Mouse (Mus musculus) embryonic facial prominence, embryonic 11.5 days (tissue): ENCODE measurements around the gene Hist1h4b. TPM values are rescaled to one million over a fixed set of nuclear protein-coding genes. Genes with fewer than 3 reads are reported as not detected.
"Not testable (repeated sequence)": the region's sequence is repeated elsewhere in the genome, so short reads cannot be mapped to it uniquely, and the experiment has no call there.

ENCODE experiments used
- ATAC-seq: fragments of 200-750 bp; cut with Nextera tagmentation; replicated peaks from 2 replicates; pipeline ENCODE4 v1.8.0; 2017; ENCODE audit warnings: low read depth; ENCODE audit not compliant: insufficient number of reproducible peaks, low FRiP score, low TSS enrichment
- DNase-seq: peaks from one replicate; pipeline ENCODE4 v3.0.0-alpha.2; 2015; ENCODE audit warnings: low spot score
- H3K27ac ChIP-seq: fragments of 300-500 bp; sonication (generic); replicated peaks from 2 replicates; pipeline ENCODE4 v1.5.1; 2014; ENCODE audit warnings: mild to moderate bottlenecking, low read depth, low read length, control low read depth
- H3K27me3 ChIP-seq: fragments of 300-500 bp; sonication (generic); 2 replicates; pipeline ENCODE4 v1.6.1; 2014; ENCODE audit warnings: mild to moderate bottlenecking, low read length, moderate library complexity, mixed read lengths; ENCODE audit not compliant: control insufficient read depth, insufficient read depth
- H3K36me3 ChIP-seq: fragments of 300-500 bp; sonication (generic); replicated peaks from 2 replicates; pipeline ENCODE4 v1.6.1; 2014; ENCODE audit warnings: low read depth, mild to moderate bottlenecking, low read length, moderate library complexity, mixed read lengths; ENCODE audit not compliant: control insufficient read depth, insufficient read depth
- H3K4me1 ChIP-seq: fragments of 300-500 bp; sonication (generic); 2 replicates; pipeline ENCODE4 v1.6.1; 2014; ENCODE audit warnings: low read length, mixed read lengths; ENCODE audit not compliant: control insufficient read depth, insufficient read depth
- H3K4me2 ChIP-seq: fragments of 300-500 bp; sonication (generic); 2 replicates; pipeline ENCODE4 v1.6.1; 2014; ENCODE audit warnings: low read depth, mild to moderate bottlenecking, control low read depth, low read length, moderate library complexity
- H3K4me3 ChIP-seq: fragments of 300-500 bp; sonication (generic); 2 replicates; pipeline ENCODE4 v1.5.1; 2014; ENCODE audit warnings: low read depth, low read length, control low read depth
- H3K9ac ChIP-seq: fragments of 300-500 bp; sonication (generic); replicated peaks from 2 replicates; pipeline ENCODE4 v1.6.1; 2014; ENCODE audit warnings: mild to moderate bottlenecking, control low read depth, low read length
- H3K9me3 ChIP-seq: fragments of 300-500 bp; sonication (generic); replicated peaks from 2 replicates; pipeline ENCODE4 v1.6.1; 2016; ENCODE audit warnings: mild to moderate bottlenecking, low read length, inconsistent platforms, mixed read lengths; ENCODE audit not compliant: control insufficient read depth
- WGBS: fragments of 180-500 bp; shearing (Covaris S2); extraction: QIAGEN DNeasy Blood & Tissue Kit; methylation state at CpG from one replicate; pipeline ENCODE4 v1.1.7; 2014; 5-methylcytosine and 5-hydroxymethylcytosine counted together
- polyA plus RNA-seq: library from polyadenylated mRNA; unstranded; fragments of >200 nt; fragmentation: Nextera tagmentation; extraction: Ambion mirVana; gene quantifications from 2 replicates; pipeline ENCODE4 v1.2.1, GENCODE M21; 2014

Hist1h4b gene
- polyA plus RNA-seq, 1 experiment from 2014 or later: 10.1 TPM

DNA sequence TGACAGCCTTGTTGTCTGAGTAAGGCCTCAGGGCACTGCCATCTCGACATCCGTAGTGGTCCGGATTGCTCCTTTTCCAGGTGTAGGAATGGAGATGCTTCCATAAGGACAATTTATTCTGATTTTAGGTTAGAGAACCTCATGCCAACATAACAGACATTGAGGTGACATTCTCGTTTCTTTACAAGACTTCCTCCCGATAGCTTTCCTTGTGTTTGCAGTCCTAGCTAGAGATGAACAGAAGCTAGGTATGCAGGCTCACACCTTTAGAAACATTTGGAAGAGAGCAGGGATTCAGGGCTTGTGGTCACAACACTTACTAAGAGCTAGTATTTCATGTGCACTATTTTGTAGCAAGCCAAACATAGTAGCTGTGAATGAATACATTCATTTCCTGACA lies 13.6 kb upstream of the Hist1h4b start:
- Histone ChIP-seq H3K27ac (no peak overlapping the region), H3K36me3 (no peaks in the 10 kb centered on the region), H3K4me1 (no peaks in the 10 kb centered on the region), H3K4me2 (no peak overlapping the region), H3K9me3 (no peaks in the 10 kb centered on the region), H3K9ac (no peak overlapping the region), H3K4me3 (no peak overlapping the region), H3K27me3 (no peaks in the 10 kb centered on the region)
- WGBS: 78% methylated on average over 5 of the region's 5 CpGs
- DNase-seq (no peak), ATAC-seq (no peak)

DNA sequence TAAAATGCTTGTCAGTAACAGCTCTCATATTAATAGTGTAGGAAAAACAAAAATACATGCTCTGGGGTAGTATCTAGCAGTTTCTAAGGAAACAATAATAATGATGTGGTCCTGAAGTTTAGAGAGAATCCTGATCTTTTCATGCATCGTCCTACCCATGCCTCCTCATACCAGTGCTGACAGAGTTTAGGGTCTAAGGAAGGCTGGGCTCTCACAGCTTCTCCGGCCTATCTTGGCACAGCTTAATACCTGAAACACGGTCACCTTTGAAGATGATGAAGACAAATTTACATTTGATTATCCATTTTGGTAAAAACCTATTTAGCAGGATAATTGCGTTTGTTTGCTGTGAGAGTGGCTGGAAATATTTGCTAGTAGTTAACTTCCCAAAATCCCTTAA lies 12.8 kb upstream of the Hist1h4b start:
- Histone ChIP-seq H3K4me1 (no peaks in the 10 kb centered on the region), H3K4me2 (peak overlapping the region; percentile 46; the same call in 1 of the 2 replicates), H3K36me3 (no peaks in the 10 kb centered on the region), H3K27ac (peak overlapping the region; percentile 99; the same call in 1 of the 2 replicates), H3K4me3 (peak overlapping the region; percentile 39), H3K27me3 (no peaks in the 10 kb centered on the region), H3K9me3 (no peaks in the 10 kb centered on the region), H3K9ac (peak overlapping the region; percentile 50)
- ATAC-seq (no peak), DNase-seq (peak; percentile 55)
- 39% methylated on average over 4 of the region's 4 CpGs for WGBS

DNA sequence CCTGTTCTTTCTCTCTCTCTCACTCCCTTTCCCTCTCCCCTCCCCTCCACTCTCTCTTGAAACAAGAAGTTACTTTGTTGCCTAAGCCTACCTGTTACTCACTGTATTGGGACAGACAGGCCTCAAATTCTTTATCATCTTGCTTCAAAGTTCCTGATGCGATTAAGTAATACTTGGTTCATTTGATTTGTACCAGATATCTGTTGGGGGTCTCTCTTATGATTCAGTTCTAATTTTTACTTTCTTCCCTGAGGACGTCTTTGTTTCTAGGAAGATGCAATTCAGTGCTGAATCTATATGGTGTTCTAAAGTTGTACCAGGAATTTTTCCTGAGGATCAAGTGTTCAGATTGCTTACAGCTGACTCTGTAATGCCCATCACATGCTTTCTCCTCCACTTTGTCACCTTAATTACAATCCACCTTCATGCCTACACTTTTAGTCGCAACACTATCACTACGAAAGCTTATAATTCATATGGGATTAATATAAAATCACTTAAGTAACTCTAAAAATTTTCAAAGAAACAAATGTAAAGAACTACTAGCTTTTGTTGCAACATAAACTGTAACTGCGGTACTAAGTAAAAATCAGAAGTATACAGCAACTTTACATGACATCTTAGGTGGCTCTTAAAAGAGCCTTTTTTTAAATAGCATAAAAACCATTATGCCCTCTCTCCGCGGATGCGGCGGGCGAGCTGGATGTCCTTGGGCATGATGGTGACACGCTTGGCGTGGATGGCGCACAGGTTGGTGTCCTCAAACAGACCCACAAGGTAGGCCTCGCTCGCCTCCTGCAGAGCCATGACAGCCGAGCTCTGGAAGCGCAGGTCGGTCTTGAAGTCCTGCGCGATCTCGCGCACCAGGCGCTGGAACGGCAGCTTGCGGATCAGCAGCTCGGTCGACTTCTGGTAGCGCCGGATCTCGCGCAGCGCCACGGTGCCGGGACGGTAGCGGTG lies 12.1 kb upstream of the Hist1h4b start:
- DNase-seq: peak; percentile 64
- no peak for ATAC-seq
- Histone ChIP-seq H3K4me2 (peak overlapping the region; percentile 49), H3K4me3 (peak overlapping the region; percentile 39), H3K9ac (peak overlapping the region; percentile 68), H3K27me3 (no peaks in the 10 kb centered on the region), H3K9me3 (no peaks in the 10 kb centered on the region), H3K27ac (peak overlapping the region; percentile 99), H3K4me1 (no peaks in the 10 kb centered on the region), H3K36me3 (no peaks in the 10 kb centered on the region)
- WGBS: 1% methylated on average over 13 of the region's 36 CpGs

DNA sequence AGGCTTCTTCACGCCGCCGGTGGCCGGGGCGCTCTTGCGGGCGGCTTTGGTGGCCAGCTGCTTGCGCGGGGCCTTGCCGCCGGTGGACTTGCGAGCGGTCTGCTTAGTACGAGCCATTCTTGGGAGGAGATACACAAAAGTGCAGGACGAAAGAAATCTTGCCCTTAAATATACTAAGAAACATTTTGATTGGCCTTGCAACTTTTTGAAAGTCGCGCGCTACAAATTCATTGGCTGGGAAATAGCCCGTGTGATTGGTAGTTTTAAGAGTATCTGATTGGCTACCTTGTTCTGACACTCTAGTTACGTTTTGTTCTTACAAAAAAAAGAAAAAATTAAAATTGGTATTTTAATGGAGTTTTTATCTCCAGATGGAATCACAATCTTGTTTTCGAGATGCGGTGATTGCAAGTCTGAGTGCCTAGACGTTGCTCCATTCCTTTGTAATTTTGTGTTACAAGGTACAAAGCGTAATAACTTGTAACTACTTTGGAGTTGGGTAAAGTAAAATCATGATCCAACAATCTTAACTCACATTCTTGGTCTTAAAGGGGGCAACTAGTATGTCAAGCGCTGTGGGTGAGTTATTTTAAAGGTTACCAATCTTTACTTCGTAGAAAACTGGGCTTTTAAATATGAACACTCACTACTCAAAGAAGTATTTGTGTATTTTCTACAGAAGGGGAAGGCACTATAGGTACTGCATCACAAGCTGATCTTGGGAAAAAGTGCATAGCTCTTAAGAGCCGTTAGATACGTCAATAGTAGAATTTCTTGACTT lies 11.2 kb upstream of the Hist1h4b start, which contains the start of gene Hist1h3c:
Hist1h3c (minus strand) TSS at position 222 of the 781 bp plus-strand sequence.
- Histone ChIP-seq H3K4me1 (no peaks in the 10 kb centered on the region), H3K36me3 (no peaks in the 10 kb centered on the region), H3K4me2 (peak within 1 kb of the TSS; percentile 49), H3K9ac (peak within 1 kb of the TSS; percentile 74), H3K4me3 (peak within 1 kb of the TSS; percentile 39), H3K27ac (peak within 1 kb of the TSS; percentile 99), H3K27me3 (no peaks in the 10 kb centered on the region), H3K9me3 (no peaks in the 10 kb centered on the region)
- peak; percentile 50; the same call in 1 of the 2 replicates for ATAC-seq
- WGBS: under 1% methylated on average over 23 of the region's 28 CpGs
- peak; percentile 94 for DNase-seq

DNA sequence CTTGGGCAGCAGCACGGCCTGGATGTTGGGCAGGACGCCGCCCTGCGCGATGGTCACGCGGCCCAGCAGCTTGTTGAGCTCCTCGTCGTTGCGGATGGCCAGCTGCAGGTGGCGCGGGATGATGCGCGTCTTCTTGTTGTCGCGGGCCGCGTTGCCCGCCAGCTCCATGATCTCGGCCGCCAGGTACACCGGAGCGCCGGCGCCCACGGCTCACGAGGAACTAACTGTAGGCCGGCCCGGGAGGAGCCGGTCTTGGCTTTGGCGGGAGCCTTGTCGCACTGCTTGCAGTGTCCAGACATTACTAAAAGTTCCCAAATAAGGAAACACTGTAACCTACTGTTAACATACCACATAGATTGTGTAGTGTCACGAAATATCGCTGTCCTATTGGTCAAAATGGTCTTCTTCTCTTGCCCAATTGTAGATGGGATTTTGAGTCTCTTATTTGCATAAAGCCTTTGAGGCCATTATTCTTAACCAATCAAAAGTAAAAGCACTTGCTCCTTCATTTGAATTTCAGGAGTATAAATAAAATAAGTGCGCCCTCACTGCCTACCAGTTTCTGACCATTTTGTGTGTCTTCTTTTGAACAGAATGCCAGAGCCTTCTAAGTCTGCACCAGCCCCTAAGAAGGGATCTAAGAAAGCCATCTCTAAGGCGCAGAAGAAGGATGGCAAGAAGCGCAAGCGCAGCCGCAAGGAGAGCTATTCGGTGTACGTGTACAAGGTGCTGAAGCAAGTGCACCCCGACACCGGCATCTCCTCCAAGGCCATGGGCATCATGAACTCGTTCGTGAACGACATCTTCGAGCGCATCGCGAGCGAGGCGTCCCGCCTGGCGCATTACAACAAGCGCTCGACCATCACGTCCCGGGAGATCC lies 10.4 kb upstream of the Hist1h4b start, which contains the start of gene Hist1h2bb:
Hist1h2bb (plus strand) TSS at position 534 of the 880 bp plus-strand sequence.
- not testable (repeated sequence) for H3K4me1 ChIP-seq, H3K36me3 ChIP-seq, H3K27me3 ChIP-seq, H3K9me3 ChIP-seq
- DNase-seq (peak; percentile 91), ATAC-seq (peak; percentile 95)
- peak within 1 kb of the TSS; percentile 39 for H3K4me3 ChIP-seq
- H3K27ac ChIP-seq: peak within 1 kb of the TSS; percentile 99
- H3K4me2 ChIP-seq: peak within 1 kb of the TSS; percentile 49
- WGBS: under 1% methylated on average over 33 of the region's 58 CpGs
- H3K9ac ChIP-seq: peak within 1 kb of the TSS; percentile 74

DNA sequence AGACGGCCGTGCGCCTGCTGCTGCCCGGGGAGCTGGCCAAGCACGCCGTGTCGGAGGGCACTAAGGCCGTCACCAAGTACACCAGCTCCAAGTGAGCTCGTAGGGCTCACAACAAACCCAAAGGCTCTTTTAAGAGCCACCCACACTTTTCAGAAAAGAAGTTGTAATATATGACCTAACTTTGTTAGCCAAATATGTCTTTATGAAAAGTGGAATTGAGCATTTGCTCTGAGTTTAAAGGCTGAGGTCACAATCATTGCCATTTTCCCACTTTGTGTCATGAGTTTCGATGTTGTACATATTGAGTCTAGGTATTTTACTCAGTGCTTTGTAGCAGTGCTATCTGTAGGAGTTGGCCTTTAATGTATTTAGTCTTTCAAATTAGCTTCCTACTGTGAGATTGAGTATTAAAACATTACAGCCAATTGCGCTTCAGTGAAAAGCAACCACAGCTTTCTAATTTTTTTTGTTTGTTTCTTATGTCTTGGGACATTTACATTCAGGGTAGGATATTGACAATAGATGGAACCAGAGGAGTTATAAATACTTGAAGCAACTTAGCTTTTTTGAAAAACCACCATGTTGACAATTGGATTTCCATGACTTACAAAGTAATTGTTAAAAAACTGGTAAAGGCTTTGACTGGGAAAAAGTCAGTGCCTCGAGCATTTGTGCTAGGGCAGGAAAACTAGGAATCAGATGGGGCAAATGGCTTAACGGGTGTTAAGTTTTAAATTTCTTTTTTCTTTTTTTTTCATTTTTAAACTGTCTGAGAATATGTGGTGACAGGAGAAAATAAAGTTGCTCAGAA lies 9.5 kb upstream of the Hist1h4b start:
- ATAC-seq (no peak), DNase-seq (peak; percentile 68)
- Histone ChIP-seq H3K4me3 (peak overlapping the region; percentile 25), H3K27me3 (no peaks in the 10 kb centered on the region), H3K4me2 (peak overlapping the region; percentile 33), H3K4me1 (no peaks in the 10 kb centered on the region), H3K9ac (peak overlapping the region; percentile 54), H3K36me3 (no peaks in the 10 kb centered on the region), H3K9me3 (no peaks in the 10 kb centered on the region), H3K27ac (peak overlapping the region; percentile 99)
- 5% methylated on average over 10 of the region's 13 CpGs for WGBS

DNA sequence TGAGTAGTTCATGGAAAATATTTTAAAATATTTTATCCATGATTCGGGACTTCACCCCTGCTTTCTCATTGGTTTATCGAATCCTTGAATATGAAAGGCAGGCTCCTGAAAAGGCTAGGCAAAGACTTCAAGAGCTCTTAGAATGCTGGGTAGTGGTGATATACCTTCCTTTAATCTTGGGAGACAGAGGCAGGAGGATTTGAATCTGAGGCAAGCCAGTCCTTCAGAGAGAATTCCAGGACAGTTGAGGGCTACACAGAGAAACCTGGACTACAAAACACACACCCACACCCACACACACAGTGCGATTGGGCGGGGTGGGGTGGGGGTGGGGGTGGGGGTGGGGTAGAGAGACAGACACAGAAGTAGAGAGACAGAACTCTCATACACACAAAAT lies 8.9 kb upstream of the Hist1h4b start:
- Histone ChIP-seq H3K27ac (peak overlapping the region; percentile 99), H3K9ac (peak overlapping the region; percentile 51), H3K36me3 (no peaks in the 10 kb centered on the region), H3K9me3 (no peaks in the 10 kb centered on the region), H3K4me1 (no peaks in the 10 kb centered on the region), H3K4me2 (peak overlapping the region; percentile 29; the same call in 1 of the 2 replicates), H3K4me3 (no peak overlapping the region), H3K27me3 (no peaks in the 10 kb centered on the region)
- ATAC-seq (no peak), DNase-seq (peak; percentile 68)
- 13% methylated on average over 4 of the region's 4 CpGs for WGBS
